Mouse (Mus musculus) kidney, adult 2 months (tissue): ENCODE data around the gene S100g.

Experiments used
- CTCF ChIP-seq: fragments of 200-500 bp; conservative IDR thresholded peaks from 2 replicates; pipeline ENCODE4 v1.5.1; 2011; ENCODE audit warnings: low read depth, mild to moderate bottlenecking, control low read depth, low read length, moderate library complexity, mixed read lengths; ENCODE audit not compliant: insufficient read depth, insufficient read length
- POLR2A ChIP-seq: fragments of 200-500 bp; IDR thresholded peaks from one replicate; pipeline ENCODE4 v1.6.1; 2011; ENCODE audit warnings: low read depth, low read length, control low read depth

GRCm38 (mm10) chrX:162964383-162964782 is at the start of gene S100g:
- TF ChIP-seq CTCF (no peak), POLR2A (no peak)
